In genomic region chr2:25482969-25483368, GRCm38 (mm10) we compare ENCODE assay signal across 9 mouse cellular contexts. TPM values are rescaled to one million over a fixed set of nuclear protein-coding genes. Genes with fewer than 3 reads are reported as not detected.
DNase-seq lines count a peak whose midpoint lies in the region; TF ChIP-seq lines count a peak whose summit lies in the region.
"Had no signal": no experiment of that assay in that cellular context is flagged by ENCODE, and none has a peak within 500 bp of the region (broad histone marks: within the 10 kb centered on the region; RNA-seq: fewer than 3 reads in every experiment).

No protein-coding gene starts in this region.

- intact Hi-C loops in left cerebral cortex, adult 2 months (cut with DNase I): loop anchor here (5.0 kb wide), 2 partner anchors 56 to 106 kb away; partner anchors contain the start of gene Abca2
- intact Hi-C loops in left cerebral cortex, postnatal 10 days (cut with DNase I): no loop called here

- no peak for TF ChIP-seq POLR2A in cortical plate, adult 2 months (IDR thresholded peaks at IDR 0.05; ENCODE audit: extremely low read depth, insufficient read depth, low read length)

- H3K4me1 ChIP-seq in cortical plate, adult 2 months (ENCODE audit: control insufficient read depth, insufficient read depth, low read length): peaks cover 4% of the 10 kb centered on the region; the same call in 1 of the 2 replicates
- H3K4me1 ChIP-seq: lung, embryonic 15.5 days had no signal

- no peak overlapping the region for H3K4me3 ChIP-seq in left cerebral cortex, adult 2 months
- H3K4me3 ChIP-seq in cortical plate, adult 2 months (ENCODE audit: insufficient read depth, low read length): no peak overlapping the region
- H3K4me3 ChIP-seq: erythroblast, embryonic 14.5 days; lung, embryonic 15.5 days had no signal

- TF ChIP-seq CTCF in left cerebral cortex, adult 2 months (IDR thresholded peaks at IDR 0.05): peak; percentile 52
- peak; percentile 46 for TF ChIP-seq CTCF in cortical plate, adult 2 months (IDR thresholded peaks at IDR 0.05; ENCODE audit: extremely low read depth, insufficient read depth, low read length)

- no peak for DNase-seq in left cerebral cortex, adult 2 months (ENCODE audit: extremely low spot score in 1 of 2, low spot score in 2 of 2)
- no peak for DNase-seq in left cerebral cortex, postnatal 10 days (ENCODE audit: extremely low spot score in 1 of 2, low spot score in 2 of 2)
- DNase-seq in NIH3T3 (ENCODE audit: low read depth): peak; percentile 75
- peak; percentile 77 for DNase-seq in lung, postnatal 36 days
- DNase-seq in urinary bladder, postnatal 4 days (ENCODE audit: low spot score in 2 of 2): no peak
- no peak for DNase-seq in urinary bladder, adult 2 months (ENCODE audit: low spot score)

- H3K27ac ChIP-seq in left cerebral cortex, adult 2 months: no peak overlapping the region
- H3K27ac ChIP-seq in cortical plate, adult 2 months (ENCODE audit: insufficient read depth, low read length): no peak overlapping the region
- H3K27ac ChIP-seq: lung, embryonic 15.5 days had no signal

RNA-seq across cellular contexts. Expression of gene Lcn12, which starts 10.7 kb away (rescaled TPM):
- not detected for total RNA-seq in left cerebral cortex, adult 2 months (2021)
- not detected for total RNA-seq in left cerebral cortex, postnatal 10 days (2021)
- polyA plus RNA-seq in cortical plate, adult 2 months (2012; rRNA removed): not detected in 2 replicates
- not detected in 2 replicates for polyA plus RNA-seq in urinary bladder, adult 2 months (2012; rRNA removed)
- polyA plus RNA-seq: erythroblast, embryonic 14.5 days; lung, embryonic 15.5 days had no signal

RNA-seq across cellular contexts. Expression of gene Ptgds, which starts 13.1 kb away (rescaled TPM):
- total RNA-seq in left cerebral cortex, adult 2 months (2021): 1,000 to 10,000 TPM; 1,632 to 2,529 TPM
- total RNA-seq in left cerebral cortex, postnatal 10 days (2021): 1,000 to 10,000 TPM; 1,004 to 1,053 TPM
- 2,250 and 2,426 TPM in 2 replicates for polyA plus RNA-seq in cortical plate, adult 2 months (2012; rRNA removed)
- 0.38 and 0.74 TPM in 2 replicates for polyA plus RNA-seq in urinary bladder, adult 2 months (2012; rRNA removed)
- polyA plus RNA-seq: erythroblast, embryonic 14.5 days had no signal

RNA-seq across cellular contexts. Expression of gene Fbxw5, which starts 17.6 kb away (rescaled TPM):
- 100 to 1,000 TPM; 120 to 122 TPM for total RNA-seq in left cerebral cortex, adult 2 months (2021)
- total RNA-seq in left cerebral cortex, postnatal 10 days (2021): 100 to 1,000 TPM; 127 TPM
- 44.3 and 46.1 TPM in 2 replicates for polyA plus RNA-seq in cortical plate, adult 2 months (2012; rRNA removed)
- polyA plus RNA-seq in urinary bladder, adult 2 months (2012; rRNA removed): 15.1 and 36.1 TPM in 2 replicates

RNA-seq across cellular contexts. Expression of gene C8g, which starts 18.6 kb away (rescaled TPM):
- 1 to 10 TPM; 1.4 to 1.5 TPM for total RNA-seq in left cerebral cortex, adult 2 months (2021)
- total RNA-seq in left cerebral cortex, postnatal 10 days (2021): 1 to 10 TPM; 1.2 to 2.3 TPM
- 2.3 and 3.3 TPM in 2 replicates for polyA plus RNA-seq in cortical plate, adult 2 months (2012; rRNA removed)
- 2.3 and 2.4 TPM in 2 replicates for polyA plus RNA-seq in urinary bladder, adult 2 months (2012; rRNA removed)
- polyA plus RNA-seq: erythroblast, embryonic 14.5 days had no signal

RNA-seq across cellular contexts. Expression of gene Paxx, which starts 22.1 kb away (rescaled TPM):
- total RNA-seq in left cerebral cortex, adult 2 months (2021): 10 to 100 TPM; 65.9 to 75.3 TPM
- total RNA-seq in left cerebral cortex, postnatal 10 days (2021): 10 to 100 TPM; 72.0 to 79.5 TPM
- 137 TPM in 2 replicates for polyA plus RNA-seq in cortical plate, adult 2 months (2012; rRNA removed)
- polyA plus RNA-seq in urinary bladder, adult 2 months (2012; rRNA removed): 50.8 and 61.1 TPM in 2 replicates

Comparison
In these comparisons a context has a peak if more than half of its experiments do, and no peak if none do; other contexts are left out.
1. DNase-seq: peak in NIH3T3 (single experiment) and lung, postnatal 36 days (single experiment); none in left cerebral cortex, adult 2 months (0 of 2), left cerebral cortex, postnatal 10 days (0 of 2), urinary bladder, postnatal 4 days (0 of 2) and urinary bladder, adult 2 months (single experiment).